Comparison of ENCODE assay signal across 8 mouse cellular contexts in genomic region chr9:20757087-20757955, GRCm38 (mm10). TPM values are rescaled to one million over a fixed set of nuclear protein-coding genes. Genes with fewer than 3 reads are reported as not detected.
DNase-seq lines count a peak whose midpoint lies in the region; ATAC-seq and TF ChIP-seq lines count a peak whose summit lies in the region.
"Had no signal": no experiment of that assay in that cellular context is flagged by ENCODE, and none has a peak within 500 bp of the region (broad histone marks: within the 10 kb centered on the region; RNA-seq: fewer than 3 reads in every experiment).

No protein-coding gene starts in this region.

- no peaks in the 10 kb centered on the region for H3K9me3 ChIP-seq in embryonic facial prominence, embryonic 10.5 days
- no peaks in the 10 kb centered on the region for H3K9me3 ChIP-seq in hindbrain, postnatal 0 days (ENCODE audit: low read length)
- no peaks in the 10 kb centered on the region for H3K9me3 ChIP-seq in liver, embryonic 13.5 days (replicated peaks)

- DNase-seq in urinary bladder, postnatal 25 days (ENCODE audit: low spot score): peak; percentile 70
- no peak for DNase-seq in urinary bladder, adult 2 months (ENCODE audit: low spot score)
- DNase-seq in adrenal gland, postnatal 36 days: peak; percentile 78 to 81
- peak; percentile 74 for DNase-seq in embryonic facial prominence, embryonic 10.5 days (ENCODE audit: low spot score)
- DNase-seq in hindbrain, postnatal 0 days (ENCODE audit: low spot score): peak; percentile 73
- peak; percentile 83 for DNase-seq in liver, embryonic 13.5 days
- peak; percentile 52 for DNase-seq in skeletal muscle tissue, adult 2 months (ENCODE audit: low read depth, low spot score)

- WGBS in embryonic facial prominence, embryonic 10.5 days: 62% methylated on average over 6 of the region's 6 CpGs
- WGBS in hindbrain, postnatal 0 days: 59% methylated on average over 6 of the region's 6 CpGs
- WGBS in liver, embryonic 13.5 days (ENCODE audit: insufficient replicate concordance): 52% methylated on average over 6 of the region's 6 CpGs

- H3K27me3 ChIP-seq in embryonic facial prominence, embryonic 10.5 days (replicated peaks; ENCODE audit: low read depth, poor library complexity, severe bottlenecking): no peaks in the 10 kb centered on the region
- no peaks in the 10 kb centered on the region; the same call in 1 of the 2 replicates for H3K27me3 ChIP-seq in hindbrain, postnatal 0 days (ENCODE audit: insufficient read depth, low read length)
- peaks cover 32% of the 10 kb centered on the region for H3K27me3 ChIP-seq in liver, embryonic 13.5 days

- H3K27ac ChIP-seq in embryonic facial prominence, embryonic 10.5 days (replicated peaks): no peak overlapping the region
- no peak overlapping the region for H3K27ac ChIP-seq in hindbrain, postnatal 0 days
- peak overlapping the region; percentile 69 for H3K27ac ChIP-seq in liver, embryonic 13.5 days

- no peak overlapping the region for H3K4me3 ChIP-seq in embryonic facial prominence, embryonic 10.5 days
- H3K4me3 ChIP-seq in hindbrain, postnatal 0 days (ENCODE audit: low read length): no peak overlapping the region
- H3K4me3 ChIP-seq in liver, embryonic 13.5 days (replicated peaks): no peak overlapping the region
- H3K4me3 ChIP-seq: myocyte had no signal

- peak; percentile 78 for TF ChIP-seq CTCF in hindbrain, postnatal 0 days (IDR thresholded peaks at IDR 0.05; ENCODE audit: low read depth)

- 0 out of 2 replicates have a peak, but pooled peaks have one; percentile 24 for ATAC-seq in hindbrain, postnatal 0 days
- peak; percentile 97 for ATAC-seq in liver, embryonic 13.5 days (ENCODE audit: low read depth)

- no peak overlapping the region for H3K9ac ChIP-seq in hindbrain, postnatal 0 days (replicated peaks; ENCODE audit: low read length)
- no peak overlapping the region for H3K9ac ChIP-seq in liver, embryonic 13.5 days

- no peaks in the 10 kb centered on the region for H3K36me3 ChIP-seq in embryonic facial prominence, embryonic 10.5 days (replicated peaks)
- H3K36me3 ChIP-seq in hindbrain, postnatal 0 days (ENCODE audit: insufficient read depth, low read length): no peaks in the 10 kb centered on the region
- H3K36me3 ChIP-seq in liver, embryonic 13.5 days: no peaks in the 10 kb centered on the region

- no peak overlapping the region for H3K4me2 ChIP-seq in hindbrain, postnatal 0 days (ENCODE audit: low read depth, low read length)
- no peak overlapping the region for H3K4me2 ChIP-seq in liver, embryonic 13.5 days

- no peaks in the 10 kb centered on the region for H3K4me1 ChIP-seq in embryonic facial prominence, embryonic 10.5 days
- H3K4me1 ChIP-seq in hindbrain, postnatal 0 days (ENCODE audit: insufficient read depth, low read length): peaks cover 2% of the 10 kb centered on the region; the same call in 1 of the 2 replicates
- peaks cover 58% of the 10 kb centered on the region for H3K4me1 ChIP-seq in liver, embryonic 13.5 days (replicated peaks)

RNA-seq across cellular contexts. Expression of gene Olfm2, which starts 11.2 kb away (rescaled TPM):
- polyA plus RNA-seq in urinary bladder, adult 2 months (2012; rRNA removed): 4.7 and 6.2 TPM in 2 replicates
- total RNA-seq in adrenal gland, postnatal 36 days (2021): under 1 TPM; 0.79 TPM
- polyA plus RNA-seq in embryonic facial prominence, embryonic 10.5 days (2016; fragmentation: Nextera tagmentation; extraction: Ambion mirVana): 13.1 and 20.1 TPM in 2 replicates
- total RNA-seq in hindbrain, postnatal 0 days (2014; rRNA removed): 317 and 346 TPM in 2 replicates
- polyA plus RNA-seq in hindbrain, postnatal 0 days (2015; fragmentation: Nextera tagmentation; extraction: Ambion mirVana): 190 and 213 TPM in 2 replicates
- 0.12 and 0.18 TPM in 2 replicates for polyA plus RNA-seq in liver, embryonic 13.5 days (2015; fragmentation: Nextera tagmentation; extraction: Ambion mirVana)

RNA-seq across cellular contexts. Expression of gene Col5a3, which starts 57.5 kb away (rescaled TPM):
- polyA plus RNA-seq in urinary bladder, adult 2 months (2012; rRNA removed): 13.5 and 14.3 TPM in 2 replicates
- 100 to 1,000 TPM; 187 to 205 TPM for total RNA-seq in adrenal gland, postnatal 36 days (2021)
- polyA plus RNA-seq in embryonic facial prominence, embryonic 10.5 days (2016; fragmentation: Nextera tagmentation; extraction: Ambion mirVana): 0.39 and 0.60 TPM in 2 replicates
- 3.3 and 4.0 TPM in 2 replicates for total RNA-seq in hindbrain, postnatal 0 days (2014; rRNA removed)
- 1.1 and 1.5 TPM in 2 replicates for polyA plus RNA-seq in hindbrain, postnatal 0 days (2015; fragmentation: Nextera tagmentation; extraction: Ambion mirVana)
- 0.01 and 0.06 TPM in 2 replicates for polyA plus RNA-seq in liver, embryonic 13.5 days (2015; fragmentation: Nextera tagmentation; extraction: Ambion mirVana)
